Mouse (Mus musculus) ovary, adult 2 months (tissue): ENCODE data around the gene Rbm8a. TPM values are rescaled to one million over a fixed set of nuclear protein-coding genes. Genes with fewer than 3 reads are reported as not detected.

Source experiments
- polyA plus RNA-seq: library from polyadenylated mRNA; depleted of rRNA; stranded (reverse); fragments of >200 nt; gene quantifications from 2 replicates; pipeline ENCODE4 v1.2.3, GENCODE M21; 2012; rRNA removed

Rbm8a gene
- 3.3 and 5.3 TPM in 2 replicates for polyA plus RNA-seq

GRCm38 (mm10) chr3:96629729-96630600 is at the start of gene Rbm8a:
Rbm8a (plus strand) TSS chr3:96629933.

GRCm38 (mm10) chr3:96593790-96594560 is 35.8 kb upstream of the Rbm8a start, which contains the start of gene Polr3gl:
Polr3gl (minus strand) TSS chr3:96594181.

GRCm38 (mm10) chr3:96596228-96596707 is 33.5 kb upstream of the Rbm8a start, which contains the start of gene Ankrd34a:
Ankrd34a (plus strand) TSS chr3:96596636.

GRCm38 (mm10) chr3:96600639-96601250 is 29.0 kb upstream of the Rbm8a start, which contains the start of gene Lix1l:
Lix1l (plus strand) TSS chr3:96601149.

GRCm38 (mm10) chr3:96634928-96635879 is 5.5 kb downstream of the Rbm8a start, which contains the start of the genes Pex11b and Gm42957:
Pex11b (plus strand) TSS chr3:96635376.
Gm42957 (plus strand) TSS chr3:96635474.

GRCm38 (mm10) chr3:96645018-96645649 is 15.4 kb downstream of the Rbm8a start, which contains the start of gene Itga10:
Itga10 (plus strand) TSS chr3:96645584.

GRCm38 (mm10) chr3:96669727-96670468 is 40.2 kb downstream of the Rbm8a start, which contains the start of gene Ankrd35:
Ankrd35 (plus strand) TSS chr3:96670131.

Other genes with a start within 250 kb of the Rbm8a start
- not detected in 2 replicates for gene BC107364, start 177.6 kb upstream of the Rbm8a start, polyA plus RNA-seq
- gene Hfe2, start 104.8 kb upstream of the Rbm8a start, polyA plus RNA-seq, result 0.19 and 0.22 TPM in 2 replicates
- gene Txnip, start 72.0 kb upstream of the Rbm8a start, polyA plus RNA-seq, result 920 and 1,089 TPM in 2 replicates
- gene Gm16253, start 52.9 kb upstream of the Rbm8a start, polyA plus RNA-seq, result not detected in 2 replicates
- gene Polr3gl, start 35.8 kb upstream of the Rbm8a start, polyA plus RNA-seq, result 17.0 and 19.3 TPM in 2 replicates
- 3.1 TPM in 2 replicates for gene Ankrd34a, start 33.3 kb upstream of the Rbm8a start, polyA plus RNA-seq
- 54.7 and 63.2 TPM in 2 replicates for gene Lix1l, start 28.8 kb upstream of the Rbm8a start, polyA plus RNA-seq
- 39.9 and 48.8 TPM in 2 replicates for gene Pex11b, start 5.4 kb downstream of the Rbm8a start, polyA plus RNA-seq
- gene Gm42957, start 5.5 kb downstream of the Rbm8a start, polyA plus RNA-seq, result 0.21 and 0.28 TPM in 2 replicates
- gene Itga10, start 15.7 kb downstream of the Rbm8a start, polyA plus RNA-seq, result 2.5 and 3.0 TPM in 2 replicates
- gene Ankrd35, start 40.2 kb downstream of the Rbm8a start, polyA plus RNA-seq, result 3.9 and 4.7 TPM in 2 replicates
- 45.6 and 51.2 TPM in 2 replicates for gene Pias3, start 66.5 kb downstream of the Rbm8a start, polyA plus RNA-seq
- gene Nudt17, start 78.6 kb downstream of the Rbm8a start, polyA plus RNA-seq, result 4.0 and 5.0 TPM in 2 replicates
- 26.6 and 35.9 TPM in 2 replicates for gene Polr3c, start 97.7 kb downstream of the Rbm8a start, polyA plus RNA-seq
- 12.2 and 14.3 TPM in 2 replicates for gene Rnf115, start 97.7 kb downstream of the Rbm8a start, polyA plus RNA-seq
- gene Pdzk1, start 199.4 kb downstream of the Rbm8a start, polyA plus RNA-seq, result 0.66 and 0.81 TPM in 2 replicates
- 0.64 and 0.77 TPM in 2 replicates for gene Cd160, start 199.4 kb downstream of the Rbm8a start, polyA plus RNA-seq